Mouse (Mus musculus) liver, postnatal 0 days (tissue): ENCODE results near the gene Ntn5.

Experiments
- CTCF ChIP-seq: sonication (generic); IDR thresholded peaks from 2 replicates; pipeline ENCODE4 v1.5.1; 2016; ENCODE audit warnings: antibody characterized with exemption, low read depth
- EP300 ChIP-seq: IDR thresholded peaks from 2 replicates; pipeline ENCODE4 v1.6.1; 2016; ENCODE audit warnings: antibody characterized with exemption, low read depth, mild to moderate bottlenecking

- TF ChIP-seq CTCF, result no peak
- TF ChIP-seq EP300, result no peak
Observed at GRCm38 (mm10) chr7:45708221-45708761, 24.5 kb downstream of the Ntn5 start.
